Mouse (Mus musculus) cerebellum, adult 2 months (tissue): ENCODE data around the gene Mettl25.

Experiments
- CTCF ChIP-seq: fragments of 200-500 bp; IDR thresholded peaks from 2 replicates; pipeline ENCODE4 v1.5.1; 2011; ENCODE audit warnings: low read depth, mild to moderate bottlenecking, control low read depth, low read length, moderate library complexity, borderline replicate concordance; ENCODE audit not compliant: insufficient read depth
- POLR2A ChIP-seq: fragments of 200-500 bp; IDR thresholded peaks from 2 replicates; pipeline ENCODE4 v1.6.1; 2011; ENCODE audit warnings: low read length, control low read depth, borderline replicate concordance; ENCODE audit not compliant: insufficient read depth

GRCm38 (mm10) chr10:105727353-105727752 lies 113.8 kb downstream of the Mettl25 start:
- no peak for TF ChIP-seq CTCF
- TF ChIP-seq POLR2A: no peak
